Mouse (Mus musculus): ENCODE results near the gene Gdf15.

The Gdf15 gene

GRCm38 (mm10) chr8:70632346-70632892 is at the start of gene Gdf15:
Gene Gdf15 (minus strand): TSS chr8:70632456.
- DNase-seq (ENCODE audit: low spot score): no peak

- DNase-seq (ENCODE audit: low spot score): no peak
Measured at GRCm38 (mm10) chr8:70681410-70681809, 49.2 kb upstream of the Gdf15 start.

- no peak for DNase-seq (ENCODE audit: low spot score)
Measured at GRCm38 (mm10) chr8:70680039-70680438, 47.8 kb upstream of the Gdf15 start.

GRCm38 (mm10) chr8:70679404-70679803 is 47.1 kb upstream of the Gdf15 start:
- no peak for DNase-seq (ENCODE audit: low spot score)

- DNase-seq (ENCODE audit: low spot score): no peak
Measured at GRCm38 (mm10) chr8:70678679-70679078, 46.4 kb upstream of the Gdf15 start.

- no peak for DNase-seq (ENCODE audit: low spot score)
Measured at GRCm38 (mm10) chr8:70677451-70678080, 45.3 kb upstream of the Gdf15 start.

GRCm38 (mm10) chr8:70675336-70675735 is 43.1 kb upstream of the Gdf15 start:
- DNase-seq (ENCODE audit: low spot score): no peak

GRCm38 (mm10) chr8:70674716-70675115 is 42.5 kb upstream of the Gdf15 start:
- DNase-seq (ENCODE audit: low spot score): no peak

GRCm38 (mm10) chr8:70674109-70674508 is 41.9 kb upstream of the Gdf15 start:
- DNase-seq (ENCODE audit: low spot score): no peak

GRCm38 (mm10) chr8:70673079-70673856 is 41.0 kb upstream of the Gdf15 start, which contains the start of gene Lsm4:
Gene Lsm4 (plus strand): TSS chr8:70673248.
- DNase-seq (ENCODE audit: low spot score): peak; percentile 97

- no peak for DNase-seq (ENCODE audit: low spot score)
Measured at GRCm38 (mm10) chr8:70672325-70673078, 40.2 kb upstream of the Gdf15 start.

GRCm38 (mm10) chr8:70671615-70672324 is 39.5 kb upstream of the Gdf15 start:
- DNase-seq (ENCODE audit: low spot score): no peak

- no peak for DNase-seq (ENCODE audit: low spot score)
Measured at GRCm38 (mm10) chr8:70667071-70667470, 34.8 kb upstream of the Gdf15 start.

GRCm38 (mm10) chr8:70665599-70665998 is 33.3 kb upstream of the Gdf15 start:
- no peak for DNase-seq (ENCODE audit: low spot score)

GRCm38 (mm10) chr8:70664631-70665030 is 32.4 kb upstream of the Gdf15 start:
- DNase-seq (ENCODE audit: low spot score): no peak

GRCm38 (mm10) chr8:70663691-70664090 is 31.4 kb upstream of the Gdf15 start:
- no peak for DNase-seq (ENCODE audit: low spot score)

- DNase-seq (ENCODE audit: low spot score): no peak
Measured at GRCm38 (mm10) chr8:70660273-70660725, 28.0 kb upstream of the Gdf15 start, which contains the start of gene Pgpep1. Gene Pgpep1 (minus strand): TSS chr8:70660388.

- peak; percentile 67 for DNase-seq (ENCODE audit: low spot score)
Measured at GRCm38 (mm10) chr8:70659604-70660272, 27.5 kb upstream of the Gdf15 start.

- DNase-seq (ENCODE audit: low spot score): no peak
Measured at GRCm38 (mm10) chr8:70658897-70659603, 26.8 kb upstream of the Gdf15 start.

GRCm38 (mm10) chr8:70657739-70658138 is 25.5 kb upstream of the Gdf15 start:
- DNase-seq (ENCODE audit: low spot score): no peak

All from left cerebral cortex, adult 11 months (tissue).